Mouse (Mus musculus) megakaryocyte-erythroid progenitor cell, adult 5-6 weeks (primary cell): ENCODE data around the gene Mrpl10. TPM values are rescaled to one million over a fixed set of nuclear protein-coding genes. Genes with fewer than 3 reads are reported as not detected.

Experiments
- ATAC-seq: replicated peaks from 2 replicates; pipeline ENCODE4 v1.8.0; 2016; ENCODE audit warnings: mild to moderate bottlenecking, inconsistent platforms; ENCODE audit not compliant: severe bottlenecking, poor library complexity, low FRiP score, low TSS enrichment
- total RNA-seq, 2 experiments: library from RNA; stranded (forward) in 1 of 2; stranded (reverse) in 1 of 2; fragments of 200-1000, 215-1000 nt in 1 of 2; fragments of >200 nt in 1 of 2; fragmentation: Nextera tagmentation in 1 of 2; gene quantifications; 2 replicates each; pipeline ENCODE4 v1.2.3; 2014 to 2017

The Mrpl10 gene
- total RNA-seq, 2 experiments from 2014 or later: 23.6 to 38.6 TPM

DNA sequence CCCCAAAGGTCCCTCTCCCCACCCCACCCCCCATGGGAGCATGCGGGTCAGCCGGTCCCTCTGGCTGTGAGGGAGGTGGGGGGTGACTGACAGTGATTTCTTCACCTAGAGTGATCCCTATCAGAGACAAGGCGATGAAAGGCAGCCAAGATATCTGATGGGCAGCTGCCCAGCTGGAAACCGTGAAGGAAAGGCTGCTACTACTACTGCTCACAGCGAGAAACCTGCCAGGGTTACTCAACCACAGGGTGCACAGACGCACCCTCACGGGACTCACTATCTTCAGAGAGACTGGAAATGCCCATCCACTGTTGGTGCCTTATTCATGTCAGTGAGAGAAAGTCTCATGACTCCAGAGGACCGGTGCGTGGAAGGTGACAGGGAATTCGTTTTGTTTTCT lies 16.4 kb upstream of the Mrpl10 start:
- ATAC-seq: no peak

DNA sequence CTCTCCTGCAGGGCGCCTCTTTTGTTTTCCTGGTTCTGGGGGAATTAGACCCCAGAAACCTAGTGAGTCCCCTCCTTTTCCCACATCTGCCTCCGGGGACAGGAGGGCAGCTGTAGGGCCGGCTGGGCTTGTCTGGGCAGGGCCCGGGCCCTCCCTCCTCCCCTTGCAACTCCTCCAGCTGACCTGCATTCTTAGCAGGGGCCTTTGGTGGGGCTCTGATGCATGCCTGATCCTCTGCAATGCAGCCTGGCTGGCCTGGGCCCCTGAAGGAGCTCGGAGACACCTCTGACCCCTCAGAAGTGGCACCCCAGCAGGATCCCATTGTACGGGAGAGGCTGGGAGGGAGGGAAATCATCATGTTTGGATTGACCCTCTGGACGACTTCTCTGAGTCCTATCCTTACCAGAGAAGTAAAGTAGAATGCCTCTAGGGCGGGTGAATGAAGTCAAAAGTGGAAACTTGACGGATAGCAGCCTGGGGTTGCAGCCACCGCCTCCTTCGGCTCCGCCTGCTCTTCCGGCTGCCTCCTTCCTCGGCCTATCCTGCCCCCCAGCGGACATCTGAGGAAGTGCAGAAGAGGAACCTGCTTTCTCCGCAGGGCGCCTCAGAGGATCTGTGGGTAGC lies 15.5 kb upstream of the Mrpl10 start:
- ATAC-seq: peak; percentile 67

DNA sequence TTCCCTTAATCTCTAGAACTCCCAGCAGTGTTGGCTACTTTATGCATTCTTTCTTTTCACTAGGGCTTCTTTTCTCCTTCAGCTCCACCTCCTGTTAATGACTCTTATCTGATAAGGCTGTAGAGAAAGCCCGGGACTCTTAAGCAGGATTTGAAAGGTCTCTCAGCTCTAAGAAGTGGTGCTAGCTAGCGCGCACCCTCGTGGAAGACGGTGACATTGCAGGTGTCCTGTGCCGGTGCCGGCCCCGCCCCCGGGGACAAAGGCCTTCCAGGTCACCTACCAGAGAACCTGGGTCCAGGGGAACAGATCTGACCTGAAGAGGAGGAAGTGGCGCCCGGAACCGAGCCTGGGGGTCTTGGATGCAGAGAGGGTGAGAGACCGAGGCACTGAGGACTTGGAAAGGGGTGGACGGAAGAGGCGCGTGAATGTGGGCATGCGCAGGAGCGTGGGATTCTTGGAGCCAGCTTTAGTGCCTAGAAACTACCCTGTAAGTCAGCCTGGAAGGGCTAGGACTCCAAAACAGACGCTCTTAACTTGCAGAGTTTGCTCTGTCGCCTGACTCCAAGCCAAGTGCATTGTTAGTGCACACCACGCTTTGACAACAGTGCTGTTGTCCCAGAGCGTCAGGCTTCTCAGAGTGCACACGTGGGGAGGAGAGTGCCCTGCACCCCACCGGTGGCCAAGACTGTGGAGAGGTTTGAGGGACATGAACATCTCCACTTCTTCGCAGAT lies 11.5 kb upstream of the Mrpl10 start, which contains the start of gene Scrn2:
Scrn2 (plus strand) TSS at position 253 of the 732 bp plus-strand sequence.
- peak; percentile 74 for ATAC-seq

DNA sequence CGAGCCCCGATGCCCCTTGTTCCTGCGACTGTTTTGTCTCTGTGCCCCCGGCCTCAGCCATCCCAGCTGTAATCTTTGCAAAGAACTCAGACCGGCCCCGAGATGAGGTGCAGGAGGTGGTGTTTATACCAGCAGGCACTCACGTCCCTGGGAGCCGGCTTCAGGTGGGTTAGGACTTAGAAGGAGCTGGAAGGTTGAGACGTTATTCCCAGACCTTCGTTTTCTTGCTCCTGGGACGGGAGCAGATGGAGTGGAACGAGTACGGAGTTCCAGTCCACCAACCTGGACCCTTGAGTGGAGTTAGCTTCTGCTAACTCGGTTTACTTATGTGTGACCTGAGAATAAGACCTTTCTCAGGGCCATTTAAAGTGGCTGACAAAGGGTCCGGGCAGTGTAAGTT lies 10.9 kb upstream of the Mrpl10 start:
- ATAC-seq: no peak

DNA sequence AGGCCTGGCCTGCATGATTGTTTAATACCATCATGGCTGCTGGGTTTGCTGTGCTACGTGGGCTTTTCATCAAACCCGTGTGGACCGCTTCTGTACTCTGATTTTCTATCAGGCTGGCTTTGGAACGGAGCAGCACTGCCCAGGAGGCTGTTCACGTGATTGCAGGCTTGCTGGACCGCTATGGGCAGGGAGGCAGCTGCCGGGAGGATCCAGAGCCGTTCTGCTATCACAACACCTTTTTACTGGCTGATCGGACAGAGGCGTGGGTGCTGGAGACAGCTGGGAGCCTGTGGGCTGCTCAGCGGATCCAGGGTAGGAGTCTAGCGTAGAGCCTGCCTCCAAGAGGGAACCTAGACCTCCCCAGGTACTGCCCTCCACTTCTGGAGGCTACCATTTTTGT lies 9.4 kb upstream of the Mrpl10 start:
- ATAC-seq: no peak

DNA sequence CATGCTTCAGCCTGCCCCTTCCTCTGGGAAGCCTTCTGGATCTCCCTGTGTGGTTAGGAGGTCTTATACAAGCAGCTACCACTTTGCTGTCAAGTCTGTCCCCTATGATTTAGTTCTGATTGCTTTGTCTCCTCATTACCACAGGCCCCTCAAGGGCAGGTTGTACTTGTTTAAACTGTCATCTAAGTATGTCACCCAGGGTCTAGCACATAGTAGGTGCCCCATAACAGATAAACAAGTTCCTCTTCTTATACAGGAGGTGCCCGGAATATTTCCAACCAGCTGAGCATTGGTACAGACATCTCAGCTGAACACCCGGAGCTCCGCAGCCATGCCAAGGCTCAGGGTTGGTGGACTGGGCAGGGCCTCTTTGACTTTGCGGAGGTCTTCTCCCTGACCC lies 8.9 kb upstream of the Mrpl10 start:
- no peak for ATAC-seq

DNA sequence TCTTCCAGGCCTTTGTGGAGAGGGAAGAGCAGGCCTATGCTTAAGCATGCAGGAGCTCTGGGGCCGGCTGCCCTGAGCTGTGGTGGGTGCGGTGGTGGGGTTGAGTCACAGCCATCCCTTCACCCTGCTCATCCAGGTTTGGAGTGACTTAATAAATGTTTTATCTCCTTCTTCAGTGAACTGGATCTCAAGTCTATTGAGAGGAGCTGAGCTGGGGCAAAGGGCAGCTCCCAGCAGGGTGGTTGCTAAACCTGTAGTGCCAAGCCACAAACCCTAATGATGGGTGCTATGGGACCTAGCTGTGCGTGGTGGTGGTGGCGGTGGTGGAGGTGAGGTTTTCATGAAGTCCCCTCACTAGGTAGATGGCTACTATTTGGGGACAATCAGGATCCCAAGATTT lies 7.6 kb upstream of the Mrpl10 start:
- no peak for ATAC-seq

DNA sequence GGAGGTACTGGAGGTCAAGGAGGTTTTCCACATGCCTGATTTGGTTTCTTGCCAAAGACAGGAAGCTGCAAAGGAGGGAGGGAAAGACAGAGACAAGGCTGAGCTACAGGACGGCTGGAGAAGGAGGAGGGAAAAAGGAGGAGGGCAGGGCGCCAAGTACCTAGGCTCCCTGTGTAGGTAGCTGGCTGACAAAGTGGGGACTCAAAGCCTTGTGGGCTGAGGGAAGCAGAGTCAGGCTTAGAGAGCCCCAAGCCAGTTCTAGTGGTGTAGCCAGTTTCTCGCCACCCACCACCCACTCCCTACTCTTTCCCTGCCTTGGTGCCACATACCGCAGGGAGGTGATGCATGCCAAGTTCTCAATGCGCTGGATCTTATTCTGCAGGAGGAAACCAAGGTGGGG lies 5.2 kb upstream of the Mrpl10 start:
- ATAC-seq: no peak

DNA sequence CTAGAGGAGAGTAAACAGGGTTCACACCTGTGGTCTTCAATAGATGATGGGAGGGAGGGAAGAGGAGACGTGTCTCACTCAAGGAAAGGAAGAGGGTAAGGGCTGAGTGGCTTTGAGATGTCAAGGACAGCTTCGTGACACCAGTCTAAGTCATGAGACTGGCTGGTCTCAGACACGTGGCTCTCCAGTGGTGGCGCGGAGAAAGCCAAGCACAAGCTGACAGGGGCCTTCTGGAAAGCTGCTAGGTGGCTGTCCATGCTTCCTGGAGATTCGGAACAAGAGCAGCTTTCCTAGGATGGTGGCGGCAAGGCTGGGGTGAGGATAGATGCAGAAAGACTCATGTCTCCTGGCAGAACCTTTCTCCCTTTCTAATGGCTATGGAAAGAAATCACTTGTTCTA lies 2.5 kb upstream of the Mrpl10 start:
- ATAC-seq: no peak

DNA sequence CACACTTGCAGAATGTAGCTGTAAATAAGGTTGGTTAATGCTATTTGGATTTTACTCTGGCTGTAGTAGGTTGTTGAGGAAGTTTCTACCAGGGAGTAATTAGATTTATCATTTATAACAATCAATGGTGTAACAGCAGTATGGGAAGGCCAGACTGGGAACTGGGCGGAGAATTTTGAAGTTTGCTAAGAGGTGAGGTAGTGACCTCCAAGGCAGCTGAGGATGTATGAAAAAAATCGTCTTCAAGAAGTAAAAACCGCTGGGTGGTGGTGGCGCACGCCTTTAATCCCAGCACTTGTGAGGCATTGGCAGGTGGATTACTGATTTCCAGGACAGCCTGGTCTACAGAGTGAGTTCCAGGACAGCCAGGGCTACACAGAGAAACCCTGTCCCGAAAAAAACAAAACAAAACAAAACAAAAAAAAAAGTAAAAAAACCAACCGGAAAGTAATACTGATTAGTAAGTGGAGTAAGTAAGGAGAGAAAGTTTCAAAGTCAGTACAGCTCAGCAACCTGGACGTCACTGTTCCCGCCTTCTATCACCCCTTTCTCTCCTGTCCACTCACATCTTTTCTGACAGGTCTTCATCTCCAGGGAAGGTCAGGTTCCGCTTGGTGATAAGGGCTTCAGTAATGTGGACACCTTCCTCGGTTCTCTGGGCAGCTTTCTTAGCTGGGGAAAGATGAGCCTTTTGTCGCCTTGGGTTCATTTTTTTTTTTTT lies 899 bp upstream of the Mrpl10 start:
- no peak; the same call in 1 of the 2 replicates for ATAC-seq

DNA sequence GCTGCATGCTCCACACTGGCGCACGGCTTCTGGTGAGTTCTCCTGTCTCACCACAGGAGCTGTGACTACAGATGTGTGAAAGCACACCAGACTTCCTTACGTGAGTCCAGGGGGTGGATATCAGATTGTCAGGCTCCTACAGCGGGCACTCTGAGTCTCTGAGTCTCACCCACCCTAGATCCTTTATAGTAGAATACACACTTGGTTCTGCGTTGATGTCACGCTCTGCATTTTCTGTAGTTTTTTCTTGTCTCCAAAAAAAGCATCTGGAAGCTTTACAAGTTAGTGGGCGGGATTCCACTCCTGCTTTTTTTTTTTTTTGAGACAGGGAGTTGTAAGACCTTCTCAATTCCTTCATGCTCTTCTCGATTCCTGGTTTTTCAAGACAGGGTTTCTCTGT lies 3.5 kb downstream of the Mrpl10 start:
- no peak for ATAC-seq

DNA sequence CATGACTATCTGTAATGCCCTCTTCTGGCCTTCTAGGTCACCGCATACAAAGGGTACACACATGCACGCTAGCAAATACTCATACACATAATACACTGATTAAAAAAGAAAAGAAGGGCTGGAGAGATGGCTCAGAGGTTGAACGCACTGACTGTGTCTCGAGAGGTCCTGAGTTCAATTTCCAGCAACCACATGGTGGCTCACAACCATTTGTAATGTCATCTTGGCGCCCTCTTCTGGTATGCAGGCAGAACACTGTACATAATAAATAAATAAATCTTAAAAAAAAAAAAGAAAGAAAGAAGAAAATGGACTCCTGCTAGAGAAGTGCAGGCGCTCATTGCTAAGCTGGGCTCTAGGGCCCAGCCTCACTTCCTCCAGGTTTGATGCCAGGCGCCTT lies 4.5 kb downstream of the Mrpl10 start:
- ATAC-seq: no peak

DNA sequence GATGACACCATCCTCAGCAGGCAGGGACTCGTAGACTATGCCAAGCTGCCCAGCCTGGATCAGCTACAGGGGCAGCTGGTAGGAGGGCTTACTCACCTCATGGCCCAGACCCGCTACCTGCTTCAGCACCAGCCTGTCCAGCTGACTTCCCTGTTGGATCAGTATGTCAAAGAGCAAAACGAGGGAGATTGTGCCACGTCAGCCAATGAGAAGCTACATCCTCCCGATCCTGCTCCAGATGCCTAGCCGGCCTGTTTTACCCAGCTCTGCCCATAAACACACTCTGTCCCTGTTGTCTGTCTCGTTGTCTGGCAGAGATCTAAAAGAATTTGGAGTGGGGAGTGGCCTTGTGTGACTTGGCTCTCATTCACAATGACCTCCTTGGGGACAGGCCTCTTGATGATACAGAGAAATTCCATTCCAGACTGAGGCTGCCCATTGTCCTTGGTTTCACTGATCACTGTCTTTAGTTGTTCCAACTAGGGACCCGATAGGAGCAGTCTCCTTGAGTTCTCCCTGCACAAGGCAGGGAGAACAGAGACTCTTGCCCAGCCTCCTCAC lies 6.8 kb downstream of the Mrpl10 start:
- ATAC-seq: no peak

DNA sequence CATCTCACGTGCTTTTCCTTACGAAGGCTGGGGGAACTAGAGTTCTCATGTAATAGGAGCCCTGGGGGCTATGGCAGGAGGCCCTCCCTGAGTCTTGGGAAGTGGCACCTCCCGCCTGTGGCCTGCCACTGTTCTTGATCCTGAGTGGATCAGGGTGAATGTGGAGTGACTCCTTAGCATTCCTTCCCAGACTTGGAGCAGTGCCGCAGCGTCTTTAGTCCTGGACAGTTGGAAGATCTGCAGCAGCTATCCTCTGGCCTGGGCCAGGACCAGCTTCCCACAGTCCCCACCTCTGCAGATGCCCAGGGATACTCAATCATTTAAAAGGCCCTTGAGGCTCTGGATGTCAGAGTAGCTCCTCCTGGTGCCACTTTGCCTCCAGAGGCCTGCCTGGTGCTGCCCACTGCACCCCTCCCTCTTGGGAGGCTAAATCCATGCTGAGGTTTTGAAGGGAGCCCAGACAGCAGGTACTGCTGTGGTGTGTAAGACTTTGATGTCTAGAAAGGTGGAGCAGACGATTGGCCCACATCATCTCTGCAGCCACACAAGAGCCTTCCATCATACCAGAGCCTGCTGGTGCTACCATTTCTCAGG lies 8.2 kb downstream of the Mrpl10 start:
- no peak for ATAC-seq

DNA sequence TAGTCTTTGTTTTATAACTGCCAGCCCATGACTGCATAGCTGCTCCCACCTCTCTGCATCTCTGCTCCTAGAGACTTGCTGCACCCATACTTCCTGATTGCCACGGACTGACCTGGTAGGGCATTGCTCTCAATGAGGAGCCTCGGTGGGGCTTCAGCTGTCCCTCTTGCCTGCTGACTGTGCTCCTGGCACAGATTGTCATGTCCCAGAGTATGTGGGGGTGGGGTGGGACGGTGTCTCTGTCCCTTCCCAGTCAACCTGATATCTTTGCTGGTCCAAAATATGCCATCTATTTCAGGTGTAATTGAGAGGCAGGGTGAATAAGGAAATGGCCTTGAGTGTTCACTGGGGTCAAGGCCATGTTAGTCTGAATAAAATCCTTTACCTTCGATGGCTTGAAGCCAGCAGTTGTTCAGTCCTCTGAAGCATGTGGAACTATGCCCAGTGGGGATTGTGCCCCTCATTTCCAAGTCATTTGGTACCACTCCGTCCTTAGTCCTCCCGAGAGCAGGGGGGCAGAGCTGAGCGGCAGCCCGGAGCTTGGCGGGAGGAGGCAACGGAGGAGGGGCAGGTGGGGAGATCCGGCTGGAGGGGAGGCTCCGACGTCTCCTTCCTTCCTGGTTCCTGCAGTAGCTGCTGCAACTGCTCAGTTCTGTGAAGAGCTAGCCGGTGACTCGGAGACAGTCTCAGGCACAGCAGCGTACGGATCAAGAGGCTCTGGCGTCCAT lies 9.0 kb downstream of the Mrpl10 start, which contains the start of gene Osbpl7:
Osbpl7 (plus strand) TSS at position 413 of the 728 bp plus-strand sequence.
- peak; percentile 53 for ATAC-seq

DNA sequence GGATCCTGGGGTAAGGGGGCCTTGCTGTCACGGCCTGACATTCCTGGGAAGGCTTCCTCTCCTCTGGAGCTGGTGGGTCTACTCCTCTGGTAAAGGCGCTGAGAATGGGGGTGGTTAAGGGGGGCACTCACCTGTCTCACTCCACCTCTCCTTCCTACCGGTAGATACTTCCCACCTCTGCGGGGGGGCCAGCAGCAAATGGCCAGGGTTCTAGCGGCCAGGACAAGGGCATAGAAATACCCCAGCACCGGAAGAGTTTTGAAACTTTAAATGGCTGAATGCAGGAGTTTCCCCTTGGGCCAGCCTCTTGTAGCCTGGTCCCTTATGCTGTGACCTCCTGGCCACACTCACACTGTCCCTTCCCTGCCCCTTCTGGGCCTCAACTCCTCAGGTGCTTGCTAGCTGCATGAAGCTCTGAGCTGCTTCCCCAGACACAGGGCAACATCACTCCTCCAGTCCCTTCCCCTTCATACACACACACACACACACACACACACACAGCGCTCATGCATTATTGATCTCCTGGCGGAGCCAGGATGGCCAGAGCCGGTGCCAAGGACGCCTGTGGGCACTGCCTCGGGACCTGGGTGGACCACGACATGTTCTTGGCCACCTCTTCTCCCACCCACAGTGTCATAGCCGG lies 9.7 kb downstream of the Mrpl10 start:
- ATAC-seq: peak; percentile 3

DNA sequence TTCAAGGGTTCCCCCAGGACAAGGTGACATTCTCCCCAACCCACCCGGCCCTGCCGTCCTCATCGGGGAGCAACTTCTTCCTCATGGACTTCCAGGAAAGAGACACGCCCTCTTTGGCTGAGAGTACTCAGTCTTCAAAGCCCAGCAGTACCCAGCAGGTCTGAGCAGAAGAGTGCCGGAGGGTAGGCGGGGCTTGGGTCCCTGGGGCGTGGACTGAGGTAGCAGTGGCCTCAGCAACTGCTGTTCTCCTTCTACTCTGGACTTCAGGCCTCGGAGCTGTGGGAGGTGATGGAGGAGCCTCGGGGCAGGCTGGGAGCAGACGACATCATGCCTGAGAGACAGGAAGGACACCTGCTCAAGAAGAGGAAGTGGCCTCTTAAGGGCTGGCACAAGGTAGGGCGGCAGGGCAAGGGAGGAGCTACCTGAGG lies 10.9 kb downstream of the Mrpl10 start:
- peak; percentile 66 for ATAC-seq

DNA sequence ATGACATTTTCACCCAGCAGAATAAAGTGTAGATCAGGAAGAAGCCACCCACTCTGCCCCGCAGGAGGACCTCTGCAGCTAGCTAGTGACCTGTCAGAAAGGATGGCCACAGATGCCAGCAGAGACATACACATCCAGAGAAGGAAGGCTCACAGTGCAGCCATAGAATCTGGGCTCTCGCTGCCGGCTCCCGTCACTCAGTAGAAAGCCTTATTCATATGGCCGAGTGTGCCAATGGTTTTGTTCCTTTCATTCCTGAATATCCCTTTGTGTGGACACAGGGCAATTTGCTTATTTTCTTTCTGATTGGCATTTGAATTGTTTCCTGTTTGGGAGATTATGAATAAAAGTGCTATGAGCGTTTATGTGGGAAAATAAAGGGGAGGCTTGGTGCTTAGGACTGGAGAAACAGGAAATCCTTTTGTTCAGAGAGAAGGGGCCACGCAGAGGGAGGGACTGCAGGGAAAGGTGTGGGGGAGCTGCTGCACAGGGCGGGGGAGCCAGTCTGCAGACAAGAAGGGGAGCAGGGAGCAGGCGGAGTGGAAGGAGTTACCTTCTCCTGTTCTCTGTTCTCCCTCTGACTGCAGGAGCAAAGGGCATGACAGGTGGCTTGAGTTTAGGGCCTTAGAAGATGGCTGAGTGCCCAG lies 22.0 kb downstream of the Mrpl10 start:
- no peak for ATAC-seq
